Mouse (Mus musculus): ENCODE measurements at regions not wholly inside any gene's neighbourhood (a gene's known extent, or its start where the extent isn't known, plus 50 kb on each side); places are given as distances from the start of the nearest gene placed in this dataset.

GRCm38 (mm10) chr2:170962481-170962880, 230.9 kb downstream of the Dok5 start:
- H3K36me3 ChIP-seq (replicated peaks in 1 of 2; ENCODE audit: control insufficient read depth in 1 of 2, insufficient read depth in 1 of 2, low read length in 1 of 2): no peaks in the 10 kb centered on the region
- peaks cover 76% of the 10 kb centered on the region for H3K9me3 ChIP-seq (replicated peaks; ENCODE audit: low read length)
- in situ Hi-C loops (cut with MboI; ENCODE audit: low pct_ligation_motif_present, low pct_unique_long_range_greater_than_20kb, low sequenced_read_pairs) (no loop called here), dilution Hi-C loops (cut with MboI; ENCODE audit: extremely low pct_ligation_motif_present, extremely low pct_unique_long_range_greater_than_20kb, low sequenced_read_pairs) (no loop called here)
- TF ChIP-seq ZC3H11A (IDR thresholded peaks at IDR 0.05; ENCODE audit: low read depth, low read length) (no peak), RAD21 (IDR thresholded peaks at IDR 0.05; ENCODE audit: low read depth, low read length) (no peak), SIN3A (IDR thresholded peaks at IDR 0.05; ENCODE audit: low read length) (no peak), EP300 (IDR thresholded peaks at IDR 0.05; ENCODE audit: low read length) (no peak), USF1 (IDR thresholded peaks at IDR 0.05; ENCODE audit: low read depth, low read length) (no peak), GABPA (IDR thresholded peaks at IDR 0.05; ENCODE audit: insufficient replicate concordance, low read depth, low read length) (no peak), CHD1 (IDR thresholded peaks at IDR 0.05; ENCODE audit: low read depth, low read length) (no peak), NELFE (IDR thresholded peaks at IDR 0.05; ENCODE audit: low read depth, low read length) (no peak), HCFC1 (IDR thresholded peaks at IDR 0.05; ENCODE audit: low read depth, low read length) (no peak), USF2 (conservative IDR thresholded peaks at IDR 0.05; ENCODE audit: low read depth, low read length) (no peak)
- H3K4me3 ChIP-seq (replicated peaks in 1 of 3; ENCODE audit: low read depth in 2 of 3, low read length in 2 of 3, poor library complexity in 1 of 3): no peak overlapping the region
- H3K27ac ChIP-seq (ENCODE audit: insufficient read depth, low read depth): no peak overlapping the region
- no peaks in the 10 kb centered on the region for H3K79me2 ChIP-seq (replicated peaks; ENCODE audit: control insufficient read depth, extremely low read depth, insufficient read depth, poor library complexity, severe bottlenecking)
- no peak overlapping the region for H3K4me2 ChIP-seq (ENCODE audit: insufficient read depth, low read depth, poor library complexity, severe bottlenecking)
- no peaks in the 10 kb centered on the region for H3K27me3 ChIP-seq (replicated peaks)
- no peak overlapping the region for H3K9ac ChIP-seq (ENCODE audit: insufficient read depth, low read depth)
- no peak for DNase-seq (ENCODE audit: extremely low read depth)
- H3K4me1 ChIP-seq (ENCODE audit: control insufficient read depth in 1 of 2, insufficient read depth in 2 of 2): no peaks in the 10 kb centered on the region

- H3K9ac ChIP-seq (ENCODE audit: insufficient read depth, low read depth): no peak overlapping the region
- no peak overlapping the region for H3K27ac ChIP-seq (ENCODE audit: insufficient read depth, low read depth)
- no peaks in the 10 kb centered on the region for H3K36me3 ChIP-seq (replicated peaks in 1 of 2; ENCODE audit: control insufficient read depth in 1 of 2, insufficient read depth in 1 of 2, low read length in 1 of 2)
- in situ Hi-C loops (cut with MboI; ENCODE audit: low pct_ligation_motif_present, low pct_unique_long_range_greater_than_20kb, low sequenced_read_pairs) (no loop called here), dilution Hi-C loops (cut with MboI; ENCODE audit: extremely low pct_ligation_motif_present, extremely low pct_unique_long_range_greater_than_20kb, low sequenced_read_pairs) (no loop called here)
- no peak for TF ChIP-seq JUND (conservative IDR thresholded peaks at IDR 0.05; ENCODE audit: low read depth, low read length)
- no peak for DNase-seq (ENCODE audit: extremely low read depth)
- no peaks in the 10 kb centered on the region for H3K79me2 ChIP-seq (replicated peaks; ENCODE audit: control insufficient read depth, extremely low read depth, insufficient read depth, poor library complexity, severe bottlenecking)
- no peaks in the 10 kb centered on the region for H3K4me1 ChIP-seq (ENCODE audit: control insufficient read depth in 1 of 2, insufficient read depth in 2 of 2)
- no peak overlapping the region for H3K4me2 ChIP-seq (ENCODE audit: insufficient read depth, low read depth, poor library complexity, severe bottlenecking)
- no peaks in the 10 kb centered on the region for H3K27me3 ChIP-seq (replicated peaks)
- no peak overlapping the region for H3K4me3 ChIP-seq (replicated peaks in 1 of 3; ENCODE audit: low read depth in 2 of 3, low read length in 2 of 3, poor library complexity in 1 of 3)
- H3K9me3 ChIP-seq (replicated peaks; ENCODE audit: low read length): peaks cover 73% of the 10 kb centered on the region
Measured at GRCm38 (mm10) chr2:170969430-170969829, 237.8 kb downstream of the Dok5 start.

- DNase-seq (ENCODE audit: extremely low read depth): no peak
- H3K9me3 ChIP-seq (replicated peaks; ENCODE audit: low read length): peaks cover 80% of the 10 kb centered on the region
- H3K4me2 ChIP-seq (ENCODE audit: insufficient read depth, low read depth, poor library complexity, severe bottlenecking): no peak overlapping the region
- H3K36me3 ChIP-seq (replicated peaks in 1 of 2; ENCODE audit: control insufficient read depth in 1 of 2, insufficient read depth in 1 of 2, low read length in 1 of 2): no peaks in the 10 kb centered on the region
- H3K4me1 ChIP-seq (ENCODE audit: control insufficient read depth in 1 of 2, insufficient read depth in 2 of 2): no peaks in the 10 kb centered on the region
- dilution Hi-C loops (cut with MboI; ENCODE audit: extremely low pct_ligation_motif_present, extremely low pct_unique_long_range_greater_than_20kb, low sequenced_read_pairs) (no loop called here), in situ Hi-C loops (cut with MboI; ENCODE audit: low pct_ligation_motif_present, low pct_unique_long_range_greater_than_20kb, low sequenced_read_pairs) (no loop called here)
- no peaks in the 10 kb centered on the region for H3K79me2 ChIP-seq (replicated peaks; ENCODE audit: control insufficient read depth, extremely low read depth, insufficient read depth, poor library complexity, severe bottlenecking)
- no peaks in the 10 kb centered on the region for H3K27me3 ChIP-seq (replicated peaks)
- no peak overlapping the region for H3K27ac ChIP-seq (ENCODE audit: insufficient read depth, low read depth)
- no peak for TF ChIP-seq ZKSCAN1 (IDR thresholded peaks at IDR 0.05; ENCODE audit: borderline replicate concordance, low read depth, low read length)
- no peak overlapping the region for H3K4me3 ChIP-seq (replicated peaks in 1 of 3; ENCODE audit: low read depth in 2 of 3, low read length in 2 of 3, poor library complexity in 1 of 3)
- no peak overlapping the region for H3K9ac ChIP-seq (ENCODE audit: insufficient read depth, low read depth)
Measured at GRCm38 (mm10) chr2:170985357-170985756, 253.8 kb downstream of the Dok5 start.

Measured in CH12.LX (cell line).